Mouse (Mus musculus) G1E (cell line): Measurements from ENCODE around the gene Mpzl1. TPM values are rescaled to one million over a fixed set of nuclear protein-coding genes. Genes with fewer than 3 reads are reported as not detected.

Experiments used
- ATAC-seq: 2 replicates; pipeline ENCODE4 v1.8.0; 2016; ENCODE audit warnings: mild to moderate bottlenecking; ENCODE audit not compliant: insufficient number of reproducible peaks, poor library complexity, low FRiP score, severe bottlenecking; ENCODE audit errors: extremely low read depth
- DNase-seq: peaks from one replicate; pipeline ENCODE4 v3.0.0; 2012; ENCODE audit warnings: low spot score
- H3K27me3 ChIP-seq: 2 replicates; pipeline ENCODE4 v1.6.1; 2012; ENCODE audit warnings: mild to moderate bottlenecking, low read length, inconsistent platforms; ENCODE audit not compliant: insufficient read depth
- H3K36me3 ChIP-seq: replicated peaks from 2 replicates; pipeline ENCODE3; 2012; ENCODE audit warnings: mild to moderate bottlenecking, inconsistent platforms
- H3K4me1 ChIP-seq: 2 replicates; pipeline ENCODE4 v1.6.1; 2012; ENCODE audit warnings: low read depth, low read length, inconsistent platforms, mixed read lengths; ENCODE audit not compliant: insufficient read depth
- H3K4me3 ChIP-seq: 2 replicates; pipeline ENCODE4 v1.5.1; 2012; ENCODE audit warnings: low read depth, mild to moderate bottlenecking, inconsistent platforms, low read length, moderate library complexity, mixed read lengths
- H3K9me3 ChIP-seq: replicated peaks from 2 replicates; pipeline ENCODE4 v1.6.1; 2012; ENCODE audit warnings: inconsistent platforms
- CTCF ChIP-seq: IDR thresholded peaks from 2 replicates; pipeline ENCODE4 v1.5.1; 2012; ENCODE audit warnings: low read depth, low read length, inconsistent platforms, mixed read lengths
- GATA1 ChIP-seq: IDR thresholded peaks from 2 replicates; pipeline ENCODE4 v1.6.1; 2012; ENCODE audit warnings: borderline replicate concordance, low read length, inconsistent platforms, mixed read lengths
- GATA2 ChIP-seq: IDR thresholded peaks from 2 replicates; pipeline ENCODE4 v1.6.1; 2012; ENCODE audit warnings: low read depth, low read length, inconsistent platforms, borderline replicate concordance
- POLR2AphosphoS5 ChIP-seq: IDR thresholded peaks from 2 replicates; pipeline ENCODE4 v1.6.1; 2012; ENCODE audit warnings: low read depth, low read length, inconsistent platforms; ENCODE audit not compliant: insufficient replicate concordance
- TAL1 ChIP-seq: conservative IDR thresholded peaks from 2 replicates; pipeline ENCODE4 v1.6.1; 2012; ENCODE audit warnings: low read depth, low read length, inconsistent platforms, mixed read lengths
- polyA plus RNA-seq: library from polyadenylated mRNA; stranded (reverse); fragments of >175 nt; gene quantifications from 2 replicates; pipeline ENCODE4 v1.2.3, GENCODE M21; 2012
- total RNA-seq, 2 experiments: library from RNA; stranded (forward) in 1 of 2; stranded (reverse) in 1 of 2; fragments of 200-1000 nt in 1 of 2; fragments of >200 nt in 1 of 2; fragmentation: Nextera tagmentation in 1 of 2; gene quantifications; 2 replicates each; pipeline ENCODE4 v1.2.3; 2014 to 2017

Mpzl1 gene
- total and polyA plus RNA-seq, 3 experiments = 1.6 to 34.7 (median 3.4) TPM

- H3K36me3 ChIP-seq = peaks cover 33% of the 10 kb centered on the region
- H3K4me3 ChIP-seq = no peak overlapping the region
- DNase-seq (no peak), ATAC-seq (no peak)
- peaks cover 27% of the 10 kb centered on the region for H3K4me1 ChIP-seq
- TF ChIP-seq GATA2 (no peak), POLR2AphosphoS5 (no peak), GATA1 (no peak), TAL1 (no peak), CTCF (no peak)
- peaks cover 16% of the 10 kb centered on the region for H3K27me3 ChIP-seq
- H3K9me3 ChIP-seq = no peaks in the 10 kb centered on the region
Measured at GRCm38 (mm10) chr1:165590760-165591159, 43.6 kb downstream of the Mpzl1 start.

- Histone ChIP-seq H3K9me3 (no peaks in the 10 kb centered on the region), H3K4me3 (no peak overlapping the region), H3K27me3 (peaks cover 28% of the 10 kb centered on the region), H3K36me3 (peaks cover 21% of the 10 kb centered on the region), H3K4me1 (peaks cover 24% of the 10 kb centered on the region)
- DNase-seq (no peak), ATAC-seq (no peak)
- TF ChIP-seq TAL1 (no peak), POLR2AphosphoS5 (no peak), GATA2 (no peak), GATA1 (no peak), CTCF (no peak)
Measured at GRCm38 (mm10) chr1:165589280-165590048, 44.9 kb downstream of the Mpzl1 start.

- peaks cover 33% of the 10 kb centered on the region for H3K27me3 ChIP-seq
- H3K4me1 ChIP-seq = peaks cover 22% of the 10 kb centered on the region
- no peak overlapping the region for H3K4me3 ChIP-seq
- TF ChIP-seq GATA2 (no peak), TAL1 (no peak), CTCF (no peak), GATA1 (no peak), POLR2AphosphoS5 (no peak)
- H3K9me3 ChIP-seq = no peaks in the 10 kb centered on the region
- ATAC-seq (no peak), DNase-seq (no peak)
- peaks cover 13% of the 10 kb centered on the region for H3K36me3 ChIP-seq
Measured at GRCm38 (mm10) chr1:165587845-165588244, 46.5 kb downstream of the Mpzl1 start.

GRCm38 (mm10) chr1:165586366-165586765 lies 48.0 kb downstream of the Mpzl1 start:
- TF ChIP-seq CTCF (no peak), TAL1 (no peak), GATA1 (no peak), GATA2 (no peak), POLR2AphosphoS5 (no peak)
- no peak overlapping the region for H3K4me3 ChIP-seq
- no peaks in the 10 kb centered on the region for H3K9me3 ChIP-seq
- peaks cover 19% of the 10 kb centered on the region for H3K4me1 ChIP-seq
- no peak for DNase-seq
- H3K27me3 ChIP-seq = peaks cover 33% of the 10 kb centered on the region
- peaks cover under 1% of the 10 kb centered on the region for H3K36me3 ChIP-seq
- ATAC-seq = no peak

DNA sequence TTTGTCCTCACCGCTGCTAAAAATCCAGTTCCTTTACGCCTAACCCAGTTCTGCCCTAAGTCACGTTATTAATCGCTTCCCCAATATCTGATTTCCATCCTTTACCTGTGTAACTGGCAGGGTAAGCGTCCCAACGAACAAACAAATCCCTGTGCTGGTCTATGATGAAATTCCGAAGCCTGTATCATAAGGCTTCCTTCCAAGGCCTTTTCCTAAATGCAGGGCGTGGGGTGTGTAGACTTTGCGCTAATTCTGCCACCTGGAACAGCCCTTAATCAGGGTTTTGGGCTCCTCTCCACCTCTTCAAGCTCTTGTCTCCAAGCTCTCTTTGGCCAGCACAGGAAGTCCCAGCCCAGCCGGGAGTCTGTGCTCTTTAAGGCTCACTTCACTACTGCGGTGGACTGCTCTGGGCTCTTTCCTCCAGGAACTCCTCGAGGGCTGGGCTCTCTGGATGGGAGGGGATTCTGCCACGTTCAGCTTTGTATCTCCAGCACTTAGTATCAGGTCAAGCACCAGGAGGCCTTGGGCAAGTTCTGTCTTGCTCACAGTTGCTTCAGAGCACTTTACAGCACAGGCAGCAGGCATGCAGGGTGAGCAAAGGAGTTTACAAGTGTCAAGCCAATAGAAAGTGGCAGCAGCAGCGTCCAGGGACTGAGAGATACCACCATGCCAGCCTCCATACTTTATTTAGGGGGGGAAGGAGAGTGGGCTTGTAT lies 48.8 kb downstream of the Mpzl1 start:
- Histone ChIP-seq H3K27me3 (peaks cover 33% of the 10 kb centered on the region), H3K4me1 (peaks cover 22% of the 10 kb centered on the region), H3K9me3 (no peaks in the 10 kb centered on the region), H3K36me3 (no peaks in the 10 kb centered on the region), H3K4me3 (no peak overlapping the region)
- no peak for DNase-seq
- ATAC-seq = no peak
- TF ChIP-seq GATA1 (no peak), POLR2AphosphoS5 (no peak)

DNA sequence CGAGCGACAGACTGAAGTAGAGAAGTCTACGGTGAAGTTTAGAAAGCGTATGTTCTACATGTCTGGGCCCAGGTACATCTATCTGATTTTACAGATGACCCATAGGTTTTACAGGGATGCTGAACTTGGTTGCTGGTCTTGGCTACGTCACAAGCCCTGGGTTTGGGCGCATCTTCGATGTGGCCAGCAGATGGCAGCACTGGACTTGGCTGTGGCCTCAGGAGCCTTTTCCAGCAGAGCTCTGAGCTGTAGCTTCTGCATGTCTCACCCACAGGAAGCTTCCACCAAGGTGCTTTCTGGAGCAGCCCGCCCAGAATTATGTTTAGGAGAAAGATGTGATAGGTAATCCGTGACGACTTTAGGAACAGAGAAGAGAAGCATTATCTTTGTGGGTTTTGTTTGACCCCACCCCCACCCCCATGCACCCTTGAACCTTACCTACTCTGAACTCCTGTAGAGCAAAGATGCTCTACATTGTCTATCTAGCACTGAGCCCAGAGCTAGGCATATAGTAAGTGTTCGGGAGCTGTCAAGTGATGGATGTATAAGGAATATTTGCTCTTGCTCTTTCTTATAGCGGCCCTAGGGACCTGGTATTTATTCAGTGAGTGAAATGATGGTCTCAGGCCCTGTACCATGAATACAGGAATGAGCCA lies 50.7 kb downstream of the Mpzl1 start:
- TF ChIP-seq GATA2 = no peak
- no peak for TF ChIP-seq POLR2AphosphoS5
- TF ChIP-seq CTCF = peak; percentile 92
- no peak for TF ChIP-seq TAL1
- Histone ChIP-seq H3K9me3 (no peaks in the 10 kb centered on the region), H3K4me1 (peaks cover 26% of the 10 kb centered on the region), H3K36me3 (no peaks in the 10 kb centered on the region), H3K4me3 (no peak overlapping the region), H3K27me3 (peaks cover 29% of the 10 kb centered on the region)
- peak; percentile 91 for ATAC-seq
- DNase-seq = peak; percentile 60
